Mouse (Mus musculus) hindbrain, embryonic 10.5 days (tissue): ENCODE measurements around the gene Olfr1438-ps1. TPM values are rescaled to one million over a fixed set of nuclear protein-coding genes. Genes with fewer than 3 reads are reported as not detected.
"Not testable (repeated sequence)": the region's sequence is repeated elsewhere in the genome, so short reads cannot be mapped to it uniquely, and the experiment has no call there.

Source experiments
- DNase-seq: peaks from one replicate; pipeline ENCODE4 v3.0.0-alpha.2; 2017; ENCODE audit warnings: low spot score
- H3K27ac ChIP-seq: fragments of 300-500 bp; sonication (generic); 2 replicates; pipeline ENCODE4 v1.5.1; 2016; ENCODE audit warnings: mild to moderate bottlenecking, moderate library complexity
- H3K27me3 ChIP-seq: fragments of 300-500 bp; sonication (generic); 2 replicates; pipeline ENCODE4 v1.6.1; 2016; ENCODE audit warnings: mild to moderate bottlenecking; ENCODE audit not compliant: poor library complexity, insufficient read depth, severe bottlenecking
- H3K36me3 ChIP-seq: fragments of 300-500 bp; sonication (generic); 2 replicates; pipeline ENCODE4 v1.6.1; 2016; ENCODE audit warnings: mild to moderate bottlenecking, moderate library complexity
- H3K4me1 ChIP-seq: fragments of 300-500 bp; sonication (generic); replicated peaks from 2 replicates; pipeline ENCODE4 v1.6.1; 2016; ENCODE audit warnings: mild to moderate bottlenecking
- H3K4me3 ChIP-seq: fragments of 300-500 bp; sonication (generic); 2 replicates; pipeline ENCODE4 v1.5.1; 2016; ENCODE audit warnings: mild to moderate bottlenecking, moderate library complexity
- H3K9me3 ChIP-seq: fragments of 300-500 bp; sonication (generic); 2 replicates; pipeline ENCODE4 v1.6.1; 2016; ENCODE audit warnings: mild to moderate bottlenecking, moderate library complexity
- WGBS: fragments of 180-500 bp; shearing (Covaris S2); methylation state at CpG from one replicate; pipeline ENCODE4 v1.1.7; 2016; 5-methylcytosine and 5-hydroxymethylcytosine counted together
- polyA plus RNA-seq: library from polyadenylated mRNA; unstranded; fragments of >200 nt; fragmentation: Nextera tagmentation; extraction: Ambion mirVana; gene quantifications from 2 replicates; pipeline ENCODE4 v1.2.1, GENCODE M21; 2016

The Olfr1438-ps1 gene
- polyA plus RNA-seq: not detected in 2 replicates

- no peaks in the 10 kb centered on the region for H3K9me3 ChIP-seq
- 89% methylated on average over 3 of the region's 3 CpGs for WGBS
- DNase-seq: no peak
- H3K36me3 ChIP-seq: no peaks in the 10 kb centered on the region
- no peak within 1 kb of the TSS for H3K27ac ChIP-seq
- H3K27me3 ChIP-seq: no peaks in the 10 kb centered on the region
- no peak within 1 kb of the TSS for H3K4me3 ChIP-seq
- no peaks in the 10 kb centered on the region for H3K4me1 ChIP-seq
Observed at GRCm38 (mm10) chr19:12335810-12336209, at the start of gene Olfr1438-ps1. Gene Olfr1438-ps1 (minus strand): TSS chr19:12335910.

GRCm38 (mm10) chr19:12374465-12375025 lies 38.8 kb upstream of the Olfr1438-ps1 start:
- Histone ChIP-seq H3K4me3 (no peak overlapping the region), H3K36me3 (no peaks in the 10 kb centered on the region), H3K9me3 (no peaks in the 10 kb centered on the region), H3K4me1 (no peaks in the 10 kb centered on the region), H3K27me3 (no peaks in the 10 kb centered on the region), H3K27ac (no peak overlapping the region)
- no peak for DNase-seq
- 77% methylated on average over 2 of the region's 2 CpGs for WGBS

GRCm38 (mm10) chr19:12373004-12373403 lies 37.3 kb upstream of the Olfr1438-ps1 start:
- DNase-seq: no peak
- no peak overlapping the region for H3K4me3 ChIP-seq
- H3K4me1 ChIP-seq: no peaks in the 10 kb centered on the region
- H3K9me3 ChIP-seq: no peaks in the 10 kb centered on the region
- H3K27ac ChIP-seq: no peak overlapping the region
- H3K27me3 ChIP-seq: no peaks in the 10 kb centered on the region
- WGBS: 84% methylated on average over 3 of the region's 3 CpGs
- H3K36me3 ChIP-seq: no peaks in the 10 kb centered on the region

- DNase-seq: no peak
- H3K27me3 ChIP-seq: no peaks in the 10 kb centered on the region
- no peak within 1 kb of the TSS for H3K27ac ChIP-seq
- H3K9me3 ChIP-seq: no peaks in the 10 kb centered on the region
- no peak within 1 kb of the TSS for H3K4me3 ChIP-seq
- 90% methylated on average over 2 of the region's 2 CpGs for WGBS
- no peaks in the 10 kb centered on the region for H3K4me1 ChIP-seq
- H3K36me3 ChIP-seq: no peaks in the 10 kb centered on the region
Observed at GRCm38 (mm10) chr19:12325001-12325400, 10.7 kb downstream of the Olfr1438-ps1 start, which contains the start of gene Olfr1437. Gene Olfr1437 (minus strand): TSS chr19:12325101.

- not testable (repeated sequence) for H3K4me3 ChIP-seq, H3K27me3 ChIP-seq, H3K9me3 ChIP-seq, H3K36me3 ChIP-seq, DNase-seq, H3K4me1 ChIP-seq, H3K27ac ChIP-seq
- 76% methylated on average over 1 of the region's 1 CpGs for WGBS
Observed at GRCm38 (mm10) chr19:12299030-12299429, 36.7 kb downstream of the Olfr1438-ps1 start, which contains the start of gene Olfr1436. Gene Olfr1436 (minus strand): TSS chr19:12299130.

- no peak for DNase-seq
Observed at GRCm38 (mm10) chr19:12292979-12293378, 42.7 kb downstream of the Olfr1438-ps1 start.

GRCm38 (mm10) chr19:12279554-12279953 lies 56.2 kb downstream of the Olfr1438-ps1 start, which contains the start of gene Olfr1434:
Gene Olfr1434 (plus strand): TSS chr19:12279854.
- no peak within 1 kb of the TSS for H3K4me3 ChIP-seq
- H3K9me3 ChIP-seq: no peaks in the 10 kb centered on the region
- no peaks in the 10 kb centered on the region for H3K27me3 ChIP-seq
- no peak for DNase-seq
- no peaks in the 10 kb centered on the region for H3K4me1 ChIP-seq
- H3K36me3 ChIP-seq: no peaks in the 10 kb centered on the region
- no peak within 1 kb of the TSS for H3K27ac ChIP-seq
- WGBS: 75% methylated on average over 2 of the region's 2 CpGs

More at GRCm38 (mm10) chr19:12292979-12293378, 42.7 kb downstream of the Olfr1438-ps1 start:
- H3K27me3 ChIP-seq: no peaks in the 10 kb centered on the region
- H3K27ac ChIP-seq: no peak overlapping the region
- H3K9me3 ChIP-seq: no peaks in the 10 kb centered on the region
- no peak overlapping the region for H3K4me3 ChIP-seq
- no peaks in the 10 kb centered on the region for H3K4me1 ChIP-seq
- H3K36me3 ChIP-seq: no peaks in the 10 kb centered on the region

Other genes with a start within 250 kb of the Olfr1438-ps1 start
- gene Olfr1426, start 243.9 kb downstream of the Olfr1438-ps1 start, polyA plus RNA-seq: not detected in 2 replicates
- not detected in 2 replicates for gene Olfr1427, start 232.6 kb downstream of the Olfr1438-ps1 start, polyA plus RNA-seq
- gene Olfr1428, start 220.0 kb downstream of the Olfr1438-ps1 start, polyA plus RNA-seq: not detected in 2 replicates
- not detected in 2 replicates for gene Olfr76, start 212.7 kb downstream of the Olfr1438-ps1 start, polyA plus RNA-seq
- gene Olfr1555-ps1, start 165.8 kb downstream of the Olfr1438-ps1 start, polyA plus RNA-seq: not detected in 2 replicates
- gene Olfr1431, start 135.3 kb downstream of the Olfr1438-ps1 start, polyA plus RNA-seq: not detected in 2 replicates
- not detected in 2 replicates for gene Olfr1432, start 103.3 kb downstream of the Olfr1438-ps1 start, polyA plus RNA-seq
- gene Olfr262, start 94.3 kb downstream of the Olfr1438-ps1 start, polyA plus RNA-seq: not detected in 2 replicates
- not detected in 2 replicates for gene Olfr235, start 74.9 kb downstream of the Olfr1438-ps1 start, polyA plus RNA-seq
- not detected in 2 replicates for gene Olfr1434, start 56.1 kb downstream of the Olfr1438-ps1 start, polyA plus RNA-seq
- not detected in 2 replicates for gene Olfr1436, start 36.8 kb downstream of the Olfr1438-ps1 start, polyA plus RNA-seq
- gene Olfr1437, start 10.8 kb downstream of the Olfr1438-ps1 start, polyA plus RNA-seq: not detected in 2 replicates
- not detected in 2 replicates for gene Olfr1440, start 51.4 kb upstream of the Olfr1438-ps1 start, polyA plus RNA-seq
- gene Olfr1441, start 81.5 kb upstream of the Olfr1438-ps1 start, polyA plus RNA-seq: not detected in 2 replicates
- gene Pfpl, start 92.0 kb upstream of the Olfr1438-ps1 start, polyA plus RNA-seq: not detected in 2 replicates
- 0.24 and 0.35 TPM in 2 replicates for gene Mpeg1, start 124.9 kb upstream of the Olfr1438-ps1 start, polyA plus RNA-seq
- gene Dtx4, start 165.5 kb upstream of the Olfr1438-ps1 start, polyA plus RNA-seq: 56.5 and 65.2 TPM in 2 replicates
- gene Fam111a, start 209.8 kb upstream of the Olfr1438-ps1 start, polyA plus RNA-seq: 15.3 and 20.2 TPM in 2 replicates